Mouse (Mus musculus) frontal cortex, postnatal 25 days (tissue): Measurements from ENCODE around the gene Itga7.

Experiments
- DNase-seq, 2 experiments: peaks; one replicate each; pipeline ENCODE4 v3.0.0; 2022; ENCODE audit warnings: low spot score in 2 of 2

Gene Itga7

GRCm38 (mm10) chr10:128934997-128935787, 1.6 kb downstream of the Itga7 start:
- DNase-seq = no peak

DNA sequence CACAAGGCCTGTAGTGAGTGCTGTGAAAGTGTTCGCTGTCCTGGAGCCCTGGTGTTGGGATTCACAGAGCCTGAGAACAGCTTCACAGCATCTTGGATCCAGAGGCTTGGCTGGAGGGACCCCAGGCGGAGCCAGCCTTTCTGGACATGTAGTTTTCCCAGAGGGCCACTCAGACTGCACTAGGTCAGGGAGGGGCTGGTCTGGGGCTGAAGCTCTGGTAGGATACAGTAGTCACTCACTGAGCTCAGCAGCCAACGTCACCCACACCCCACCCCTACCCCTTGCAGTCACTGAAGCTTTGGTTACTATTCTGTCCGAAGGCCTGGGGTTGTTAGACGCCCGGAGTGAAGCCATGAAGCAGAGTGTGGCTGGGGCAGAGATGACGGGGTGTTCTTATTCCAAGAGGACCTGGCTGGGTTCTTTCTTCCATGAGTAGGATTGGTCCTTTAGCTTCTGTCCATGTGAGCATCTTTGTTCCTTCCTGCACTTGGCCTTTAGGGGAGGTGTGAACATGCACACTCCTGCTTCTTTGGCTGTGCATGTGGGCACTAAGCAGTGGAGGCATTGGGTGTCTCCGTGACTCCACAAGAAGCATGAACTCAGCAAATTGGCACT, 2.3 kb downstream of the Itga7 start:
- no peak for DNase-seq

DNA sequence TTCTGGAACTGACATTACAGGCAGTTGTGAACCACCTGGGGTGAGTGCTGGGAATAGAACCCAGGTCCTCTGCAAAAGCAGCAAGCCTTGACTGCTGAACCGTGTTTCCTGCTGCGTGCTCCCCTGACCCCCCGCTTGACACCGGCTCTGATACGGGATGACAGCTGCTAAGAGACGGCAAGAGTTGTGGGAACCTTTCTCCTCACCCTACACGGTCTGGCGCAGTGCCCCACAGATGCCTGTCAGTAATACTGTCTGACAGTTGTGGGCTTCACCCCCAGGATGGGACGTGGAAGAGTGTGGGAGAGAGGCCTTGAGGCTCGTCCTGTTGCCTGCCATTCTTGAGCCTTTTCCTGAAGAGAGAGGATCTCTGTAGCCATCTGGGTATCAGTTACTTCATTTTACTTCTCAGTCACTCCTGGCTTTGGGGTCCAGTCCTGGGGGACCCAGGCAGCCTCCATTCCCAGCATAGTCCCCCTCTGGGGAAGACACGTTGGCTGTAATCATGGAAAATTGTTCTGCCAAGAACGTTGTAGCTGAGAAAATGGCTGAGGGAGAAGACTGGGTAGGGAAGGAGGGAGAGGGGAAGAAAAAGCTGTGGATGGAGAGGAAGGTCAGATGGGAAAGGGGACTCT, 4.3 kb downstream of the Itga7 start:
- DNase-seq = no peak

- no peak for DNase-seq
These were observed 4.8 kb downstream of the Itga7 start for GRCm38 (mm10) chr10:128938457-128938856.

GRCm38 (mm10) chr10:128938974-128939373, 5.4 kb downstream of the Itga7 start:
- no peak for DNase-seq

DNA sequence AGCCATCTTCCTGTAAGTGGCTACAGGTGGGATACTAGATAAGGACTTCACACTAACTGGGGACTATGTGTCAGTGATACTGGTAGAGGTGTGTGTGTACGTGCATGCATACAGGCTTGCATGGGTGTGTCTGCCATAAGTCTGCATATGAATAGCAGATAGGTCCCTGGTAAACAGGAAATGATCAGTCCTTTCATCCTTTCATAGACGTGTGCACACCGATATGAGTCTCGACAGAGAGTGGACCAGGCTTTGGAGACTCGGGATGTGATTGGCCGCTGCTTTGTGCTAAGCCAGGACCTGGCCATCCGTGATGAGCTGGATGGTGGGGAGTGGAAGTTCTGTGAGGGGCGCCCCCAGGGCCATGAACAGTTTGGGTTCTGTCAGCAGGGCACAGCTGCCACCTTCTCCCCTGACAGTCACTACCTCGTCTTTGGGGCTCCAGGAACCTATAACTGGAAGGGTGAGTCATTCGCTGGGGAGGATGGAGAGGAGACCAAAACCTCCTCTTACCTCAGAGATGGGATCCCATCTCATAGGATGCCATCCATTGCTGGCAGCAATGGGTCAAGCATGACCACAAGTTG, 7.0 kb downstream of the Itga7 start:
- no peak for DNase-seq

DNA sequence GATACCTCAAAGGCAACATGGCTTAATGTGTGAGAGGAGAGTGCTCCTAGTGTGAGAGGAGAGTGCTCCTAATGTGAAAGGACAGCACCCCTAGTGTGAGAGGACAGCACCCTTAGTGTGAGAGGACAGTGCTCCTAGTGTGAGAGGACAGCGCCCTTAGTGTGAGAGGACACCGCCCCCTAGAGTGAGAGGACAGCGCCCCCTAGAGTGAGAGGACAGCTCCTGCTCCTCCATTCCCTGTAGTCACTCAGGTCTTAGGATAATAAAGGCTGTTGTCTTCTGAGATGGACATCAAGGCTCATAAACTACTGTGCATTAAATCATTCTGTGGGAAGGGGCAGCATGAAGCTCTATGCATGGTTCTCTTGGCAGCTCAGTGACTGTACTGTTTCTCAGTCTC, 12.1 kb downstream of the Itga7 start:
- no peak for DNase-seq

DNA sequence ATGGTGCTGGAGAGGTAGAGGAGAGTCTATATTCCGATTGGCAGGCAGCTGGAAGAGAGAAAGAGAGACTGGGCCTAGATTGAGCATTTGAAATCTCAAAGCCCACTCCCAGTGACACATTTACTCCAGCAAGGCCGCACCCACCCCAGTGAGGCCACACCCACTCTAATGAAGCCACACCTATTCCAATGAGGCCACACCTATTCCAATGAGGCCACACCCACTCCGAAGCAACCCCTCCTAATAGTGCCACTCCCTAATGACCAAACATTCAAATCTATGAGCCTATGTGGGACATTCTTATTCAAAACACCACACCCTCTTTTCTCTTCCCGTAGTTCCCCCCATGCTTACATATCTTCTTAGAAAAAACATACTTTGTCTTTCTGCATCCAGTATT, 13.9 kb downstream of the Itga7 start:
- DNase-seq = no peak

- no peak for DNase-seq
These were observed 16.7 kb downstream of the Itga7 start for GRCm38 (mm10) chr10:128950208-128950887.

GRCm38 (mm10) chr10:128958340-128958739, 24.7 kb downstream of the Itga7 start:
- no peak for DNase-seq

GRCm38 (mm10) chr10:128960142-128960541, 26.5 kb downstream of the Itga7 start:
- no peak for DNase-seq

- DNase-seq = no peak
These were observed 27.3 kb downstream of the Itga7 start, which contains the start of gene Mettl7b for GRCm38 (mm10) chr10:128960590-128961584. Gene Mettl7b, minus strand, starts transcription at chr10:128960988.

GRCm38 (mm10) chr10:128964961-128965360, 31.3 kb downstream of the Itga7 start:
- no peak for DNase-seq

GRCm38 (mm10) chr10:128965871-128966270, 32.3 kb downstream of the Itga7 start:
- no peak for DNase-seq

DNA sequence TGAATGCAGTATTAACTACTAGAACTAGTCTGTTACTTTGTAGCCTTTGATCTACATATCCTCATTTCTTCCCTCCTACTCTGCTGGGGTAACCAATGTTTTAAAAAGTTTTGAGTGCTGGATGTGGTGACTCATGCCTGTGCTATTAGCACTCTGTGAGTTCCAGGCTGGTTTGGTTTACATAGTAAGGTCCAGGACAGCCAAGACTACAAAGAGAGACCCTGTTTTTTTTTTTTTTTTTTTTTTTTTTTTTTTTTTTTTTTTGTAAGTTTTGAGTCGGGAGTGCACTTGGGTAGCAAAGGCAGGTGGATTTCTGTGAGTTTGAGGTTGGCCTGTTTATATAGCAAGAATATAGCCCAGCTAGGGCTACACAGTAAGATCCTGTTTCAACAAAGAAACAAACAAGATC, 34.7 kb downstream of the Itga7 start:
- DNase-seq = no peak

- DNase-seq = no peak
These were observed 37.2 kb downstream of the Itga7 start for GRCm38 (mm10) chr10:128970740-128971250.

DNA sequence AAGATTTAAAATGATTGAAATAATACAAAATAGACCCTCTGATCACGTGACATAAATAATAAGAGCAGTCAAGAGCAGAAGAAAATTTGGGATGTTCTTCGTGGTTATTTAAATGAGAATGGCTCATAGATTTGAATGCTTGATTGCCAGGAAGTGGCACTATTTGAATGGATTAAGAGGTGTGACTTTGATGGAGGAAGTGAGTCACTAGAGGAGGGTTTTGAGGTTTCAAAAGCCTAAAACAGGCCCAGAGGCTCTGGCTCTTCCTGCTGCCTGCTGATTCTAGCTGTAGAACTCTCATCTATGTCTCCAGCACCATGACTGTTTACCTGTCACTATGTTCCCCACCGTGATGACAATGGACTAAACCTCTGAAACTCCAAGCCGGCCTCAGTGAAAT, 39.2 kb downstream of the Itga7 start:
- no peak for DNase-seq

DNA sequence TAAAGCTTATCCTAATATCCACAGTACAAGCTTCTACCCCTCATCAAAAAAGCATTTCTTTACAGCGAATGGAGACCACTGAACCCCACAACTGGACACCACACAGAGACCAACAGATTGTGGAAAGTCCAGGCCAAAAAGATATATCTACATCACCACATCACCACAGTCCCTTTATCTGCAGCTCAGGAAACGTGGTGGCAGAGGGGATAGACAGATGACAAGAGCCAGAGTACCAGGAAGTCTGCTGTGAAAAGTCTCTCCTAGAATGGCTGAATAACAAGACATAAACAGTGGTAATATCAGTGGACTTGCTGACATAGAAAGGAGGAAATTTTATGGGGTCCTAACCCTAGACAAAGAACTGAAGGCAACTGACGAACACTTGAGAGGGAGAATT, 42.8 kb downstream of the Itga7 start:
- no peak for DNase-seq

DNA sequence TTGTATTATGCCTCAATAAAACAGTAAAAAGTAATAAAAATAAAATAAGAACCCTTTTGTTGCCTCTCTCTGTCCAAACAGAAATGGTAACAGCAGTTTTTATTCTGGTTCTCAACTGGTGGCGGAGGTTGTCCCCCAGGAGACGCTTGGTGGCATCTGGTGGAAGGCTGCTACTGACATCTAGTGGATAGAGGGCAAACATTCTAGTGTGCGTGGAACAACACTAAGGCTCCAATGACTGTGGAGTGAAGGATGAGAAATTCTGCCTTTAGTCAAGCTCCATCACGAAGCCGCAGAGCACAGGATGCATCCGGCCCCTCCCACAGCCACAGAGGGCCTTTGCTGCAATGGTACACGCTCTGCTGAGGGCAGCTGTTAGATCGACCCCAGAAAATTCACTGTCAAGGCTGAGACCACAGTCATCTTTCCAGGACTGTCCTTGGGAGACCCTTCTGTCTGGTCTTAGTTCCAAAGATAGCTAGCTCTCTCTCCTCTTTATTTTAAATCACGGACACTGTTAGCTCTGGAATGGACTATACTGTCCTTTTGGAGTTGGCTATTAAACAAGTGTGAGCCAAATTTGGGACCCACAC, 44.0 kb downstream of the Itga7 start:
- DNase-seq = peak; percentile 9 to 48
